Mouse (Mus musculus) adrenal gland, postnatal 14 days (tissue): Measurements from ENCODE around the gene Itgb2l. TPM values are rescaled to one million over a fixed set of nuclear protein-coding genes. Genes with fewer than 3 reads are reported as not detected.
"Not testable (repeated sequence)": the region's sequence is repeated elsewhere in the genome, so short reads cannot be mapped to it uniquely, and the experiment has no call there.

Experiments used
- DNase-seq: peaks from one replicate; pipeline ENCODE4 v3.0.0; 2021; ENCODE audit warnings: mixed read lengths
- long read RNA-seq, 2 experiments: library from polyadenylated mRNA; stranded (forward); transcript quantifications; one replicate each; pipeline ENCODE4 v2.0.0; 2021
- total RNA-seq: library from RNA; stranded (reverse); gene quantifications from 2 replicates; pipeline ENCODE4 v1.2.3, GENCODE M21; 2021

Itgb2l gene
- 0.23 and 0.30 TPM in 2 replicates for total RNA-seq
- long read RNA-seq, experiment 1: 0 reads
- long read RNA-seq, experiment 2: 0 reads

DNA sequence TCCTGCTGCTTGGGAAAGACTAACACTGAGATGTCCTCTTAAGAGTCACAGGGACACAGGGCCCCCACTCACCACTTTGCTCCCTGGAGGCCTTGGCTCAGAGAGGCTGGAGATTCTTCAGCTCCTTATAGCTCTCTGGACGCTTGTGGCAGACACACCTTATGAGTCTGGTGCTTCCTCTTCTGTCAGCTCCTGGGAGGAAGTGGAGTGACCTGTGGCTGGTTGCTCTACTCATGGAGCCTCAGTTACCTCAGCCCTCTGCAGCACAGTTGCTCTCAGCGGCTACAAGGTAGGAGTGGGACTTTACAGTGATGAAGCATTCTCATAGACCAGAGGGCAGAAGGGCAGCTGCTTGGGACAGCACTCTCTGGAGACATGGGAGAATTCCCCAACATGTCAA is at the start of gene Itgb2l:
TSS of gene Itgb2l (minus strand) at position 152 of the 400 bp plus-strand sequence.
- DNase-seq: no peak

DNA sequence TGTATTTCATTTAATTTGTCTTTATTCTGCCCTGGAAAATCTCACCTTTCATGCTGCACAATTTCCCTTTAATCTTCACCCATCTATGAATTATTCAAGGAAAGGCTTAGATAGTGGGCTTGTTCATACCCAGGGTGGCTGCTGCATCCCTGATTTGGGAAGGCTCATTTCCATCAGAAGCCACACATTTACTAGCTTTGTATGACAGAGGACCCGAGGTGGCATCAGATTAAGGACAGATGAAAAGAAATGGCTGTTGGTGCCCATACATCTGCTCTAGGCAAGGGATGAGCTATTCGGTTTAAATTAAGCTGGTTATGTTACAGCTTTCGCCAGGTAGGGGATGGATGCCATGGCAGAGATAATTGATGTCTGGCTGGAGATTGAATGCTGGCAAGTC is 48.1 kb upstream of the Itgb2l start:
- DNase-seq: no peak

DNA sequence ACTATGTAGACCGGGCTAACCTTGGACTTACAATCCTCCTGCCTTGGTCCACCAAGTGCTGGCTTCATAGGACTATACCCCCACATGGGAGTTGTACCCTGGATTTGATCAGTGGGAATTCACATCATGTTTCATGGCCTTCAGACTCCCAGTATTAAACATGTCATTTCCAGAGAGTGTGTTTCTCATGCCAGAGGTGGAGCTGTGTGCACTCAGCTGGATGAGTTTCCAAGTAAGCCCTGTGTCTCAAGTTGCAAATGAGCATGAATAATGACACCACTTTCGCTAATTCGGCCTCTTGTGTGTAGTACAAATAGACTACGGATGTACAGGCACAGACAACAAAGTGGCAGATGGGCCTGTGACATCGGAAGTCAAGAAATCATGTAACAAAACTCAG is 44.6 kb upstream of the Itgb2l start:
- no peak for DNase-seq

DNA sequence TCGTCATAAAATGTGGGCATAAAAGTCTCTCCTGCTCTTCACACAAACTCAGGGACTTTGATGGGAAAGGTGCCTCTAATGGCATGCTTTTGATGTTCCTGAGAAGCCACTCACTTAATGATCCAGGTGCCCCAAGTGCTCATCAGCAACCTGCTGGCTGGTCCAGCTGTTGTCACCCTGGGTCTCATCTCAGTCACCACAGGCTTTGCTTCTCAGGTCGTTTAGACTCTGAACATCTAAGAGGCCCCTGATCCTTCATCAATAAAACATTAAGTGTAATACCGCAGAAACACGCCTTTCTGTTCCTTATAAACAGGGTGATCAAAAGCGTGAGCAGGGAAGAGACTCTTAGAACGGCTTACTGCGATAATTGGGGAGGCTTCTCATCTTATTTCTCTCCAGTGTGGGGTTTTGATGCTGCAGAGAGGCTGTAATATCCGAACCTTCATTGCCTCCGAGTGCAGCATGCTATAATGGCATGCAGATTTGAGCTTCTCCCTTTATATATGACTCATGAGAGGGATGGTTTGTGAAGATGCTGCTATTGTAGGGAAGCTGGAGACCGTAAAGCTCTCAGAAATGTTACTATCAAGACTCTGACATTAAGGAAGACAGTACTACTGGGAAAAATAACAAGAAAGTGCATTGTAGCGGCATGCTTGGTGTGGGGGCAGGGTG is 43.7 kb upstream of the Itgb2l start:
- DNase-seq: no peak

DNA sequence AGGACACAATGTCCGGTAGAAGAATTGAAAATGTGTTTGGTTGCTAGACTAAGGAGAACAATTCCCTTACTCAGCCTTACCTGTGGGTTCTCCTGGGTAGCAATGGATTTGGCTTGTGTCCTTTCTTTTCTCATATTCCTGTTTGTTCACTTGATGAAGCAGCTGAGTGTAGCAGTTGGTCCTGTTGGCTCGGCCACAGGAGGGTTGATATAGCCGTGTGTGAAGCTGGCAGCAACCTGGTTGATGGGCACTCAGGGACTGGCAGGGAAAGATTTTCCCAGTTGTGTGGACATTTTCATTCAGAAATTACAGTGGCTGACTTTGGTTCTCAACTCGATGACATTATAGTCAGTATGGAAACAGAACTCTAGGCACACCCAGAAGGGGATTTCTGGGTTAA is 38.4 kb upstream of the Itgb2l start:
- DNase-seq: no peak

DNA sequence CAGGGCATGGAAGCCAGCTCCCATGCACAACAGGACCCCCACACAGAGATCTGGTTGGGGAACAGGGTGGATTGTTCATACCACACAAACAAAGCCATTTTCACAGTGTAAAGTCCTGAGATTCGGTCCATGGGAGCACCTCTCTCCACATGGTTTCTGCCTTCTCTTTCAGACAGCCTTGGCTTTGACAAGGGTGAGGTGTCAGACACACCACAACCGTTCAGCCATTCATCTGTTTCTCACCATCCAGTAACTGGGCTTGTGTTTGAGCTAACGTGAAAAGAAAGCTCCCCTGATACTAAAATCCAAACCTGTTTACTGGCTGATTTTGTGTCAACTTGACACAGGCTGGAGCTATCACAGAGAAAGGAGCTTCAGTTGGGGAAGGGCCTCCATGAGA is 30.8 kb upstream of the Itgb2l start:
- DNase-seq: no peak

DNA sequence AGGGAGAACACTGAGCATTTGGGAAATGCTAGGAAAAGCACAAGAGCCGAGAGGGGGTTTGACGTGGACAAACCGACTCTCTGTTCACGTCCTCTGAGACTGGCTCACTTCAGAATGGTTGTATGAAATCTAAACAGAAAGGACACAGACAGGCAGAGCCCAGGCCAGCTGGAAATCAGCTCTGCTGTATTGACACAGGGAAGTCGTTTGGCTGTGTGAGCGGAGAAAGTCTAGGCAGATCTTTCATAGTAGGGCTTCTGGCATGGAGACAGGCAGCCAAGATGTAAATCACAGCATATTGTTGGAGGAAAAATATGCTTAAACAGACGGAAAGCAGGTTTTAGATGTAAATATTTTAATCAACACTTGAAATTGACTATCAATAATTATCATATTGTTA is 29.4 kb upstream of the Itgb2l start:
- no peak for DNase-seq

DNA sequence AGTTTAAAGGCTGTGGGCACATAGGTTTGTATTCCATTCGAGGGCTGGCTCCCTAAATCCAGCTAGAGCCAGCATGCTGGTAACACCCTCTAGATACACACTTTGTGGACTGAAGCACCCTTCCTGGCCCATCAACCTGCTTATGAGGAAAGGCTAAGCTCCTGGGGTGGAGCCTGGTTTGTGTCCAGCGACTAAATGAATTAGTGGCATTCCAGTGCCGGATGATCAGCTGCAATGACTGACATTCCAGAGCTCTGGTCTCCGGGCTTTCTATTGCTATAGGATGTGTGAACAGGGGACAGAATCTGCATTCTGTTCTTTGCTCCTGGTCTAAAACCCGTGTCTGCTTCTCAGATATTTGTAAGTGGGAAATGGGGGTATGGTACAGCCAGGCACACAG is 28.9 kb upstream of the Itgb2l start:
- no peak for DNase-seq

DNA sequence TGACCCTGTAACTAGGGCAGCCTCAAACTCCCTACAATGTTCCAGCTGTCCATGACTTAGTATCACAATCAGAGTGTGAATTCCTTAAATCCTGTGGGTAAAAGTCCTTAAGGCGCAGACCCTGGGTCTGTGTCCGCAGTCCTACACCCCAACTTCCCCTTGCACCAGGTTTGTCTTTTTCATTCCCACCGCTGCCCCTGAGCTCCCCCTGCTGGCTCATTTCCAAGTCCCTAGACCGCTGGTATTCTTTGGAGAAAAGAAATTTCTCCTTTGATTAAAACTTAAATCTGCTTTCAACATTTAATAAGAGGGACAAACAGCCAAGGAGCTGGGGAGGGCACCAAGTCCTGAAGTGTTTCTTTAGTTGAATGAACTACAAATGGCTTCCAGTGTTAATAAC is 26.2 kb upstream of the Itgb2l start:
- peak; percentile 13 for DNase-seq

DNA sequence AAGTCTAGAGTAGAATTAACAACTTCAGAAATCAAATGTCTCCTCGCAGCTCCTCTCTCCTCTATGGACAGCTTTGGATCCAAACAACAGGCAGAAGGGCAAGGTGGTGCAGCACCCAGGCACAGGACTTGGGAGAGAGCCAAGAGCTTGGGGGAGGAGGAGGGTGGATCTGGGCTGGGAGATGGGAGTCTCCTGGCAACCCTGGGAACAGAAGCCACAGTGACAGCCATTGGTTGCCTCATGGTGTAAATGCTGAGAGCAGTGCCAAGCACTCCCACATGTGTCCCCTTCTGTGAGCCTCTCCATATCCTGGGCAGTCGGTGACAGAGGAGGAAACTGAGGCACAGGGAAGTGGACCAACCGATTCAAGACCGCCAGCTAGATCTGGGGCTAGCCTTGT is 25.3 kb upstream of the Itgb2l start:
- DNase-seq: peak; percentile 66

DNA sequence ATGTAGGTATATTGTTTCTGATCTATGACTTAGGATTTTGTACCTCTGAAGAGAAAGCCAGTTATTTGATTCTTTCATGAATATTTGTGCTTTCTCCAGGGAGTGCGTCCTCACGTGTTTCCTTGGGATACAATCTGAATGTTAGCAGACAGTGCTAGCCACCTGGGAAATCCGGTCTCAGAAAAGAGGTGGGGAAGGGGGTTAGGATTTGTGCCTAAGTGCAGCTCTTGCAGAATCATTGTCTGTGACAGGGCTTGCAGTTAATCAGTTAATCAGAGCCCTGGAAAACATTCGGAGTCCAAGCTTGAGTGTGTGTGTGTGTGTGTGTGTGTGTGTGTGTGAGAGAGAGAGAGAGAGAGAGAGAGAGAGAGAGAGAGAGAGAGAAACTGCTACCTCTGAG is 24.6 kb upstream of the Itgb2l start:
- no peak for DNase-seq

DNA sequence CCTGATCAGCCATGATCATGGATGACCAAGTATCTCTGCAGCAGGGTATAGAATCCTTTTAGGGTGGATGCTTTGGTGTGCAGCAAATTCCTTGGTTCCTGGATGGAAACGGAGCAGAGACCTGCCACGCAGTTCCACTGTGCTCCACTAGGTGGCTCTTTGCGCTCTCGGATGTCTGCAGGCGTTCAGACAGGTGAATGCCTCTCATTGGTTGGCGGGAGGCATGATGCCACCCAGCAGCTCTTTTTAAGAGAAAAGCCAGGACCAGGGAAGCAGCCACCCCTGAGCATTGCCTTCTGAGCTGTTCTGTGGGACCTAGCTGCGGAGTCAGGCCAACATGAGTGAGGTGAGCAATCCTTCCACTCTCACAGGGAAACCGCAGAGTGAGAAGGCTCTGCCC is 24.0 kb upstream of the Itgb2l start, which contains the start of gene Pcp4:
TSS of gene Pcp4 (plus strand) at position 162 of the 400 bp plus-strand sequence.
- DNase-seq: peak; percentile 73

DNA sequence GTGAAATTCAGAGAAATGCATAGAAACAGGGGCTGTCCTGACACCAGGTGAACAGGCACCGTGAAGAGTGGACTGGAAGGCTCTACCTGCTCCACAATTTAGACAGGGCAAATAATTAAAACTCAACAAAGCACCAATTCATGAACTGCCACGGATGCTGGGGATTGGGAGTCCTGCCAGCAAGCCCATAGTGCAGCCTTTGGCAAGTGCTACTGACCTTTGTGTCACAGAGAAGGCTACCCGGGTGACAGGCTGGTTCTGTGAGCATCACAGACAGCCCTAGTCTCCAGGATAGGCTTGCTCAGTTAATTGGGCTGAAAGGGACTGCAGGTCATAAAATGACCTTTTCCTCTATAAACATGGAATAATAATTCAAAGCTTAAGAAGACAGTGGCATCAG is 17.4 kb upstream of the Itgb2l start:
- no peak for DNase-seq

DNA sequence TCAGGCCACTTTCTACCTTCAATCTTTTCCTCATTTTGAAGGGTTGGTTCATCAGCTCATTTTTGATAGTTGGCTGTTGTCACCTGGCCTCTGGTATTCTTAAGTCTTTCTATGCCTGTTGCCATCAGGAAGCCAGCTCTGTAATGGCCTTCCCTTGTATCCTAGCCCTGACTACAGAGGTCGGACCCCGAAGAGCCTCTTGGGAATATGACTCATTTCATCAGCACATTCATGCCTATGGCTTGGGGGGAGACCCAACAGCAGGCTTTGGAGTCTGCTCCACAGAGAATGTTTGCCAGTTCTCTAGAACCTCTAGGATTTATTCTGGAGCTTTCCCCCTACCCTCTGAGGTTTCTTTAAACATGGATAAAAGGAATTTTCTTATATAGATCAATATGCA is 15.9 kb upstream of the Itgb2l start:
- no peak for DNase-seq

DNA sequence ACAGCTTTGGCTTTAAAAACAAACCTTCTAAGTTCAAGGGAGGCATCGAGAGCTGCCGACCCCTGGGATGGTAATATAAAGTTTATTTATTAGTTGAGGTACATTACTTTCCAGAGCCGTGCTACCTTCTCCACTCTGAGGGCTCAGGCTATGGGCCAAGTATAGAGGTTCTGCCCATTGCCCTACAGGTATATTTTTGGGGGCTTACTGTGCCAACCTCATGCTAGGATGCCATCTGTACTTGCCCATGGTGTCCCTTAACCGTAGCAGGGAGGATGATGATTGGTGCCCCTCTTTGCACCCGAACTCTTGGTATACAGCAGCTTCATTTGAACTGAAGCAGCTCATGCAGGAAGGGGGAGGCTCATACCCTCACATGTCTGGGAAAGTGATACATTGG is 14.2 kb upstream of the Itgb2l start:
- DNase-seq: no peak

DNA sequence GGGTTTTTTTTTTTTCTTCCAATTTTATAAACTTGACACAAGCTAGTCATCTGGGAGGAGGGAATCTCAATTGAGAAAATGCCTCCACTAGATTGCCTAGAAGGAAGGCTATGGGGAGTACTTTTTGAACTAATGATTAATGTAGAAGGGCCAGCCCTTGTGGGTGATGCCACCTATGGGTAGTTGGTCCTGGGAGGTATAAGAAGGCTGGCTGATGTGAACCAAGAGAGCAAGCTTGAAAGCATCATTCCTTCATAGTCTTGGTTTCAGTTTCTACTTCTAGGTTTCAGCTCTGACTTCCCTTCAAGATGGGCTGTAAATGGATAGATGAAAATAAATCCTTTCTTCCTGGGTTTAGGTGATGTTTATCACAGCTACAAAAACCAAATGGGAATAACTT is 10.7 kb upstream of the Itgb2l start:
- no peak for DNase-seq

DNA sequence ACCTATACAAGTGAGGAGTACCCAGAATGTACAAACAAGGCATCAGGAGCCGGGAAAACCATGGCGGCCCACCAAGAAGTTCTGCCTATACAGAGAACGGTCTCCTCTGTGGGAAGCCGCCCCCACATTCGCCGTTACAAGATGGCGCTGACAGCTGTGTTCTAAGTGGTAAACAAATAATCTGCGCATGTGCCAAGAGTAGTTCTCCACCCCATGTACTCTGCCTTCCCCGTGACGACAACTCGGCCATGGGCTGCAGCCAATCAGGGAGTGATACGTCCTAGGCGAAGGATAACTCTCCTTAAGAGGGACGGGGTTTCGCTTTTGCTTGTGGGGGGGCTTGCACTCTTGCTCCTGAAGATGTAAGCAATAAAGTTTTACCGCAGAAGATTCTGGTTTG is 7.5 kb upstream of the Itgb2l start:
- not testable (repeated sequence) for DNase-seq

DNA sequence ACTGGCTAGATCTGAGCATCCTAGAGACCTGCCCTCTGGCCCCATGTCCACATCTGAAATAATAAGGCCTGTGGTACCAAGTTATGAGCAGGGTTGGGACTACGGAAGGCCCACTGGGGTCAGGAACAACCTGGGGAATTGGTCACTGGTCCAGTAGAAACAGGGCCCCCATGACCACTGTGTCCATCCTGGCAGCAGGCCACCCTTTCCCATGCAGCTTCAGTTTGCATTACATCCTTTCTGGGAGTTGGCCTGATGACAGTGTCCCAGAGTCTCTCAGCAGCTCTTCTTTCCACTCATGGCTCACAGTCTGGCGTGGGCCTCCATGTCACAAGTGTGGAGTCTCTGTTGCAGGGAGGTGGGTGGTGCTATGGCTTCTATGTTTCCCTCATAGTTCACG is 1.6 kb downstream of the Itgb2l start:
- DNase-seq: no peak

DNA sequence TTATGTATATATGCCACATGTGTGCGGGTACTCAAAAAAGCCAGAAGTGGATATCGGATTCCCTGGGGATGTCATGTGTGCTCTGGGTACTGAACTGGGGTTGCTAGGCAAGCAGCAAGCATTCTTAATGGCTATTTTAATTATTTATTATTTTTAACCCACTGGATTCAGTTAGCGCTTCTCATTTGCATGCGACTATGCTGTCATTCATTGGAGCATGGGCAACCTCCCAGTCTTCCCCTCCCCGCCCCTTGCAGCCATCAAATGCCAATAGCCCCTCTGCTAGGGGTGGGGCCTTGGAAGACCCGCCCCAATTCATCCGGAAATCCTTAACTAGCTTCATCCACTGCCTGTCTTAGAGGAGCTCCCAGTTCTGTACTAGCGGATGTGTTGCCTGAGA is 2.5 kb downstream of the Itgb2l start:
- no peak for DNase-seq

DNA sequence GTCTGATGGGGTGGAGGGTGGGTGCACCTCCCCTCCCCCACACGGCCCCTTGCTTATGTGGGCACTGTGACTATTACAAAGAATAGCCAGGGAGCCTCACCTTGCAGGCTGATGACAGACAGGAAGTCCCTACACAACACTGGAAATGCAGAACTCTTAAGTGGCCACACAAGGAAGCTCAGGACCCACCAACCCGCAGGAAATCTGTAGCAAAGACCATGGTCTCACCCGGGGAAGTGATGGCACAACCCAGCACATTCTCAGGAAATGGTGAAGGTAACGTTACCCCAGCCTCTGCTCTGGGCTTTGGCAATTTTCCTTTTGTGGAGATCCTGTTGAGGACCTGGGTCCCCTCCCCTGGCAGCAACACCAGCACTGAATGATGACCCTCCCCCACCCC is 3.7 kb downstream of the Itgb2l start:
- no peak for DNase-seq

DNA sequence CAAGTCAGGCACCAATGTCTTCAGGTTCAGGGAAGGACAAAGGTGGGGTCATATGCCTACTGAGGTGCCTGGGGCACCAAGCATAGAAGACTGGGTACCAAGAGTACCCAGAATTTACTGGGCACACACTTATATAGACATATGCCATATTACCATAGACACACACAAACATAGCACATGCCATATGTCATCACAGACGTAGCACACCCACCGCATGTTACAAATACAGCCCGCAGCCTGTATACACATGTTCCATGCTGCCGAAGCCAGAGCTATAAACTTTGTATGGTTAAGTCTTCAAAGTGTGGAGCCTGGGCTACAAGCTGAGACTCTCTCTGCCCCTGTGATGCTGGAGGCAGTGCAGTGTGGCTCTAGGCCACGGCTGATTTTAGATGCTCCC is 4.5 kb downstream of the Itgb2l start:
- no peak for DNase-seq

DNA sequence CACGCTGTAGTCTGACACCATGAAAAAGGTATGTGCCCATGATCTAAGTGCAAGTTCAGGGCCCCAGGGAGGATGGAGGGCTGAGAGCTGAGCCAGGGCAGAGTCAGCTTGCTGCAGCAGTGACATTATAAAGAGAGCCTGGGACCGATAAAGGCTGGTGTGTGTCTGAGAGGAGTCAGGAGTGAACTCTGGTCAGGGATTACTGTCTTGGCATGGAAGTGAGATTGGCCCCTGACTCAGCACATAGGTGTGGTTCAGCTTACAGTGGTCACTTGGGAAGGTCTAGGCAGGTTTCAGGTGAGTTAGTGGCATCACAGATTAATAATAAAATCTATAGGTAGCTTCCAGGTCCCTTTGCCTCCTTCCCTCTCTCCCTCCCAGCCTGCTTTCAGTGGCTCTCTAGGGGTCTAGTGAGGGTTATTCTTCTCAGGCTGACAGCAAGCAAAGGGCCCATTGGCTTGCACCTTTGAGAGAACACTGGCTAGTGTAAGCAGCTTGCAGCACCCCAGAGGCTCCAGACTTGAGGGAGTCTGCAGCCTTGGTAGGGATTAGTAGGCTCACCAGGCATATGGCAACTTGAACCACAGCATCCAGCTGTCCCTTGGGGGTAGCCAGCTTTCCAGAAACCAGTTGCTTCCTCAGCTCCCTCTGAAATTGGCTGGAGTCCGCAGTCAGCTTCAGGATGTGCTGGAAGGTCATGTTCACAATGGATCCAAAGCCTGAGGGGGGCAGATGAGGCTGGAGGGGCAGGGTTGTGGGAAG is 9.2 kb downstream of the Itgb2l start:
- no peak for DNase-seq

DNA sequence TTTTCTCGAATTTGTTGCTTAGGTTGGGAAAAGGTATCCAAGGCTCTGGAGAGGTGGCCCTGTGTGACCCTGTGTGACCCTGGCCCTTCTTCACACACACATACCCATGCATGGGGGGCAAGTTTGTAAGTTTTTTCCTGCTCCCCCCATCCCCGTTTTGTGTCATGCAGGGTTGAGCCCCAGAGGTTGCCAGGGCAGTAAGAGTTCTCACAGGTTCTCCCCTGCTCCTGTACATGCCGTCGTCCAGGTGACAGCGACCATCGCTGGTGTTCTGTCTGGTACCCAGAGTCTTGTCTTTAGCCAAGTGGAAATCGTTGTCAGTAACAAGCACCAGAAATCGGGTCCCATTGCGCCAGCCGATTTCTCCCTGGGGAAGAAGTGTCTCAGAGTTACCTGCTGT is 10.2 kb downstream of the Itgb2l start:
- no peak for DNase-seq

DNA sequence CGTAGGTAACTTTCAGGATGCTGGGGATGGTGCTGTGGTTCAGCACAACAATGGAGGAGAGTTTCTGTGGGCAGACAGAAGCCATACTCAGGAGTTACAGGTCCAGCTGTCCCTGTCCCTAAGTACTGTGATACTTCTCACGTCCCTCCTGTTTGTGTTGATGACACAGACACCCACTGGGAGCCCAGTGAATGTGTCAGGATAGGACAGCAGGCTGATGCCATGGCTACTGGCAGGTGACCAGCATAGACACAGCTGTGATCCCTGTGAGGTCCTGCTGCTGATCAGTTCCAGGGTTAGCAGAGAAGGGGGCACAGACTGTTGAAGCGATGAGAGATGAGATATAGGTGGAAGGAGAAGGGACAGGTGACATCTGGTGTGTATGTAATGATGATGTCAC is 14.4 kb downstream of the Itgb2l start:
- DNase-seq: no peak
